Mouse (Mus musculus): ENCODE data around the gene Hnrnpul1. TPM values are rescaled to one million over a fixed set of nuclear protein-coding genes. Genes with fewer than 3 reads are reported as not detected.

Hnrnpul1 gene
- polyA plus RNA-seq, 1 experiment from 2014 or later, result 33.9 TPM

GRCm38 (mm10) chr7:25781937-25782610 is 27.5 kb upstream of the Hnrnpul1 start:
- Histone ChIP-seq H3K27me3 (replicated peaks; ENCODE audit: control insufficient read depth, insufficient read depth, low read length) (no peaks in the 10 kb centered on the region), H3K9ac (ENCODE audit: low read depth, low read length) (peak overlapping the region; percentile 62), H3K36me3 (ENCODE audit: control insufficient read depth, insufficient read depth, low read length) (no peaks in the 10 kb centered on the region; the same call in none of the 2 replicates), H3K27ac (ENCODE audit: low read length) (peak overlapping the region; percentile 80), H3K9me3 (ENCODE audit: control insufficient read depth, low read length) (no peaks in the 10 kb centered on the region), H3K4me2 (ENCODE audit: low read depth, low read length) (peak overlapping the region; percentile 66), H3K4me3 (ENCODE audit: low read length) (peak overlapping the region; percentile 41), H3K4me1 (ENCODE audit: control insufficient read depth, insufficient read depth, low read length) (peaks cover 29% of the 10 kb centered on the region)
- WGBS, result 27% methylated on average over 11 of the region's 11 CpGs
- peak; percentile 68 for ATAC-seq

DNA sequence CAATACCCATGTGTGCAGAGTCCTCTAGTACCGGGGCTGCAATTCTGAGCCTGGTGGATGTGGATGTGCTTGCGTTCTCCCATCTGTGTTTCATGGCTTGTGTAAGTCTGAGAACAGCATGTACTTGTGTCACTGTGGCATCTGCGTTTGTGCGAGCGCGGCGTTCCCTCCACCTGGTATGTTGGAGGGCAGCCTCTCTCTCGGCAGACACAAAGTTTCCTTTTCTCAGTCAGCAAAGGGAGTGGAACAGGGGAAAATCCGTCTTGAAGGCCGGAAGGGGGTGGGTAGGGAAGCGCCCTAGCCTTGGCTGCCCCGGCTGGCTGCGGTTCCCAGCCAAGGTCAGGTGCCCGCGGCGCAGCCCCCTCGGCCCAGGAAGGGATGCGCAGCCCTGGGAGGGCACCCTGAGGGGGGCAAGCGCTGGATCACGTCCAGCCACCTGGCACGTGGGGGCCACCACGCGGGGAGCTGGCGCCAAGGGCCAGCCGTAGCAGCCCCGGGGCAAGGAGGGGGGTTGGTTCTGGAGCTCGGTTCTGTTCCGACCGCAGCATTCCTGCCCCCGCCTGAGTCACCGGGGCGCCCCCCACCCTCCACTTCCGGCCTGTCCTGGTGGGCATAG is 26.9 kb upstream of the Hnrnpul1 start:
- Histone ChIP-seq H3K4me2 (ENCODE audit: low read depth, low read length) (peak overlapping the region; percentile 66), H3K27ac (ENCODE audit: low read length) (peak overlapping the region; percentile 80), H3K36me3 (ENCODE audit: control insufficient read depth, insufficient read depth, low read length) (no peaks in the 10 kb centered on the region; the same call in none of the 2 replicates), H3K27me3 (replicated peaks; ENCODE audit: control insufficient read depth, insufficient read depth, low read length) (no peaks in the 10 kb centered on the region), H3K9ac (ENCODE audit: low read depth, low read length) (peak overlapping the region; percentile 62), H3K4me3 (ENCODE audit: low read length) (peak overlapping the region; percentile 41), H3K4me1 (ENCODE audit: control insufficient read depth, insufficient read depth, low read length) (peaks cover 25% of the 10 kb centered on the region), H3K9me3 (ENCODE audit: control insufficient read depth, low read length) (no peaks in the 10 kb centered on the region)
- WGBS, result 25% methylated on average over 33 of the region's 33 CpGs
- ATAC-seq, result peak; percentile 44

DNA sequence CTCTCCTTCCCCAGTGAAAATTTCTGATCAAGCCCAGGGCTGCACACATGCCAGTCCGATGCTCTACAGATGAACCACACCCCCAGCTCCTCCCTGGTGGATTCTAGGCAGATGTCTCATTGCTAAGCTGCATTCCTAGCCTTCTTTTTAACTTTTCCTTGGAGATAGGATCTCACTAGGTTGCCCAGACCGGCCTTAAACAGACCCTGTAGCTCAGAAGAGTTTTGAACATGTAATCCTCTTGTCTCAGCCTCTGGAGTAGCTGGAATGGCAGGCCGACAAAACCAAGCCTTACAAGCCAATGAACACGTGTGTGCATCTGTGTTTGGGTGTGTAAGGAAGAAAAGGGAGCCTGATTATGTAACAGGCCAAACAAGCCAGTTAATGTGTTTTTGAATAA is 26.2 kb upstream of the Hnrnpul1 start:
- no peak overlapping the region for H3K9ac ChIP-seq (ENCODE audit: low read depth, low read length)

GRCm38 (mm10) chr7:25780021-25780420 is 25.5 kb upstream of the Hnrnpul1 start:
- Histone ChIP-seq H3K4me2 (ENCODE audit: low read depth, low read length) (no peak overlapping the region), H3K9me3 (ENCODE audit: control insufficient read depth, low read length) (no peaks in the 10 kb centered on the region), H3K9ac (ENCODE audit: low read depth, low read length) (no peak overlapping the region), H3K27me3 (replicated peaks; ENCODE audit: control insufficient read depth, insufficient read depth, low read length) (no peaks in the 10 kb centered on the region), H3K27ac (ENCODE audit: low read length) (no peak overlapping the region), H3K4me1 (ENCODE audit: control insufficient read depth, insufficient read depth, low read length) (peaks cover 21% of the 10 kb centered on the region), H3K36me3 (ENCODE audit: control insufficient read depth, insufficient read depth, low read length) (no peaks in the 10 kb centered on the region; the same call in none of the 2 replicates), H3K4me3 (ENCODE audit: low read length) (no peak overlapping the region)
- ATAC-seq, result no peak
- WGBS, result 90% methylated on average over 5 of the region's 5 CpGs

More for the DNA sequence above, 26.2 kb upstream of the Hnrnpul1 start:
- no peak for ATAC-seq
- Histone ChIP-seq H3K27ac (ENCODE audit: low read length) (peak overlapping the region; percentile 80; the same call in 1 of the 2 replicates), H3K36me3 (ENCODE audit: control insufficient read depth, insufficient read depth, low read length) (no peaks in the 10 kb centered on the region; the same call in none of the 2 replicates), H3K9me3 (ENCODE audit: control insufficient read depth, low read length) (no peaks in the 10 kb centered on the region), H3K4me1 (ENCODE audit: control insufficient read depth, insufficient read depth, low read length) (peaks cover 22% of the 10 kb centered on the region), H3K4me2 (ENCODE audit: low read depth, low read length) (no peak overlapping the region), H3K4me3 (ENCODE audit: low read length) (no peak overlapping the region), H3K27me3 (replicated peaks; ENCODE audit: control insufficient read depth, insufficient read depth, low read length) (no peaks in the 10 kb centered on the region)
- 58% methylated on average over 4 of the region's 4 CpGs for WGBS

- Histone ChIP-seq H3K27me3 (replicated peaks; ENCODE audit: control insufficient read depth, insufficient read depth, low read length) (no peaks in the 10 kb centered on the region), H3K4me3 (ENCODE audit: low read length) (no peak overlapping the region), H3K9ac (ENCODE audit: low read depth, low read length) (no peak overlapping the region), H3K27ac (ENCODE audit: low read length) (no peak overlapping the region), H3K9me3 (ENCODE audit: control insufficient read depth, low read length) (no peaks in the 10 kb centered on the region), H3K36me3 (ENCODE audit: control insufficient read depth, insufficient read depth, low read length) (peaks cover 11% of the 10 kb centered on the region), H3K4me1 (ENCODE audit: control insufficient read depth, insufficient read depth, low read length) (no peaks in the 10 kb centered on the region), H3K4me2 (ENCODE audit: low read depth, low read length) (no peak overlapping the region)
- WGBS, result 86% methylated on average over 5 of the region's 5 CpGs
- no peak for ATAC-seq
Measured at GRCm38 (mm10) chr7:25768229-25768628, 13.7 kb upstream of the Hnrnpul1 start.

DNA sequence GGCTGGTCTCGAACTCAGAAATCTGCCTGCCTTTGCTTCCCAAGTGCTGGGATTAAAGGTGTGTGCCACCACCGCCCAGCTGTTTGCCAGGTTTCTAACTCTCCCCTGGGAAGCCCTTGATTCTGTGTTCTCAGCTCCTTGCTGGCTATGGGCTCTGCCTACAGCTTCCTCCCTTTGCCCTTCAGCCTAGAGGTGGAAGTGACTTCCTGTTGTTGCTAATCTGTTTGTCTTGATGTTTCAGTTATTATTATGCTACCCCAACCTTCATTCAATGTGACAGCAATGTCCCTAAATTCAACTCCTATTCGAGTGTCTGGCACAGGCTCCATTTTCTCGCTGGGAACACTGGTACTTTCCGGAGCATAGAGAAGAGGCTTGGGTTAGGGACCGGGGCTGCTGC is 11.6 kb upstream of the Hnrnpul1 start:
- H3K9me3 ChIP-seq (ENCODE audit: control insufficient read depth, low read length), result no peaks in the 10 kb centered on the region
- H3K9ac ChIP-seq (ENCODE audit: low read depth, low read length), result no peak overlapping the region
- 83% methylated on average over 6 of the region's 6 CpGs for WGBS
- H3K27me3 ChIP-seq (replicated peaks; ENCODE audit: control insufficient read depth, insufficient read depth, low read length), result no peaks in the 10 kb centered on the region
- peaks cover 11% of the 10 kb centered on the region for H3K36me3 ChIP-seq (ENCODE audit: control insufficient read depth, insufficient read depth, low read length)
- H3K4me2 ChIP-seq (ENCODE audit: low read depth, low read length), result no peak overlapping the region
- no peaks in the 10 kb centered on the region for H3K4me1 ChIP-seq (ENCODE audit: control insufficient read depth, insufficient read depth, low read length)
- no peak for ATAC-seq
- no peak overlapping the region for H3K27ac ChIP-seq (ENCODE audit: low read length)
- no peak overlapping the region for H3K4me3 ChIP-seq (ENCODE audit: low read length)

GRCm38 (mm10) chr7:25764221-25764620 is 9.7 kb upstream of the Hnrnpul1 start:
- no peaks in the 10 kb centered on the region for H3K27me3 ChIP-seq (replicated peaks; ENCODE audit: control insufficient read depth, insufficient read depth, low read length)
- no peak overlapping the region for H3K4me3 ChIP-seq (ENCODE audit: low read length)
- H3K4me1 ChIP-seq (ENCODE audit: control insufficient read depth, insufficient read depth, low read length), result no peaks in the 10 kb centered on the region
- no peak overlapping the region for H3K9ac ChIP-seq (ENCODE audit: low read depth, low read length)
- 45% methylated on average over 5 of the region's 5 CpGs for WGBS
- ATAC-seq, result 0 out of 2 replicates have a peak, but pooled peaks have one; percentile 22
- H3K9me3 ChIP-seq (ENCODE audit: control insufficient read depth, low read length), result no peaks in the 10 kb centered on the region
- H3K36me3 ChIP-seq (ENCODE audit: control insufficient read depth, insufficient read depth, low read length), result peaks cover 8% of the 10 kb centered on the region
- H3K27ac ChIP-seq (ENCODE audit: low read length), result peak overlapping the region; percentile 42
- H3K4me2 ChIP-seq (ENCODE audit: low read depth, low read length), result no peak overlapping the region

DNA sequence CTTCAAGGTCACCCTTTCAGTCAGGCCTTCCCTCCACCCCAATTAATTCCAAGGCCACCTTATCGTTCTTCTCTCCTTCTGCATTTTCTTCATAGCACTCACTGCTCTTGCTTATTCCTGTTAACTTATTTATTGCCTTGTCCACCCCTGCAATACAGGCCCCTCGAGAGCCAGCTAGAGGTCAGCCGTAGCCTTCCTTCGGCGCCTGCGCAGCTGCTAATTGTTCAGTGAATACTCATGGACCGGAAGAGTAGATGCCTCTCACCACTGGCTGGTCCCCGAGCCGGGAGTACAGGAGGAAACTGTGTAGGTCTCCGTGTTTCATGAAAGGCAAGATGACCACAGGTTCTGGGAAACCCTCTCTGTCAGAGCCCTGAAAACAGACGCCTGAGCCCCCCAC is 9.1 kb upstream of the Hnrnpul1 start:
- H3K9me3 ChIP-seq (ENCODE audit: control insufficient read depth, low read length), result no peaks in the 10 kb centered on the region
- ATAC-seq, result no peak
- peak overlapping the region; percentile 42 for H3K27ac ChIP-seq (ENCODE audit: low read length)
- H3K4me1 ChIP-seq (ENCODE audit: control insufficient read depth, insufficient read depth, low read length), result no peaks in the 10 kb centered on the region
- H3K4me3 ChIP-seq (ENCODE audit: low read length), result no peak overlapping the region
- H3K9ac ChIP-seq (ENCODE audit: low read depth, low read length), result no peak overlapping the region
- H3K36me3 ChIP-seq (ENCODE audit: control insufficient read depth, insufficient read depth, low read length), result peaks cover 8% of the 10 kb centered on the region
- 65% methylated on average over 11 of the region's 11 CpGs for WGBS
- H3K4me2 ChIP-seq (ENCODE audit: low read depth, low read length), result no peak overlapping the region
- H3K27me3 ChIP-seq (replicated peaks; ENCODE audit: control insufficient read depth, insufficient read depth, low read length), result no peaks in the 10 kb centered on the region

- Histone ChIP-seq H3K27me3 (replicated peaks; ENCODE audit: control insufficient read depth, insufficient read depth, low read length) (no peaks in the 10 kb centered on the region), H3K9ac (ENCODE audit: low read depth, low read length) (no peak overlapping the region), H3K9me3 (ENCODE audit: control insufficient read depth, low read length) (no peaks in the 10 kb centered on the region), H3K4me2 (ENCODE audit: low read depth, low read length) (no peak overlapping the region), H3K4me3 (ENCODE audit: low read length) (no peak overlapping the region), H3K4me1 (ENCODE audit: control insufficient read depth, insufficient read depth, low read length) (no peaks in the 10 kb centered on the region), H3K27ac (ENCODE audit: low read length) (no peak overlapping the region), H3K36me3 (ENCODE audit: control insufficient read depth, insufficient read depth, low read length) (peaks cover 2% of the 10 kb centered on the region; the same call in 1 of the 2 replicates)
- 76% methylated on average over 10 of the region's 10 CpGs for WGBS
- no peak for ATAC-seq
Measured at GRCm38 (mm10) chr7:25761354-25761753, 6.8 kb upstream of the Hnrnpul1 start.
